Mouse (Mus musculus): Measurements from ENCODE around the gene Map1b. TPM values are rescaled to one million over a fixed set of nuclear protein-coding genes. Genes with fewer than 3 reads are reported as not detected.

Gene Map1b
- total RNA-seq, 2 experiments from 2014 or later = 8.4 to 9.5 TPM

GRCm38 (mm10) chr13:99414352-99414742 lies 102.0 kb downstream of the Map1b start:
- intact Hi-C loops (cut with DNase I) = no loop called here
- no peak for DNase-seq

DNA sequence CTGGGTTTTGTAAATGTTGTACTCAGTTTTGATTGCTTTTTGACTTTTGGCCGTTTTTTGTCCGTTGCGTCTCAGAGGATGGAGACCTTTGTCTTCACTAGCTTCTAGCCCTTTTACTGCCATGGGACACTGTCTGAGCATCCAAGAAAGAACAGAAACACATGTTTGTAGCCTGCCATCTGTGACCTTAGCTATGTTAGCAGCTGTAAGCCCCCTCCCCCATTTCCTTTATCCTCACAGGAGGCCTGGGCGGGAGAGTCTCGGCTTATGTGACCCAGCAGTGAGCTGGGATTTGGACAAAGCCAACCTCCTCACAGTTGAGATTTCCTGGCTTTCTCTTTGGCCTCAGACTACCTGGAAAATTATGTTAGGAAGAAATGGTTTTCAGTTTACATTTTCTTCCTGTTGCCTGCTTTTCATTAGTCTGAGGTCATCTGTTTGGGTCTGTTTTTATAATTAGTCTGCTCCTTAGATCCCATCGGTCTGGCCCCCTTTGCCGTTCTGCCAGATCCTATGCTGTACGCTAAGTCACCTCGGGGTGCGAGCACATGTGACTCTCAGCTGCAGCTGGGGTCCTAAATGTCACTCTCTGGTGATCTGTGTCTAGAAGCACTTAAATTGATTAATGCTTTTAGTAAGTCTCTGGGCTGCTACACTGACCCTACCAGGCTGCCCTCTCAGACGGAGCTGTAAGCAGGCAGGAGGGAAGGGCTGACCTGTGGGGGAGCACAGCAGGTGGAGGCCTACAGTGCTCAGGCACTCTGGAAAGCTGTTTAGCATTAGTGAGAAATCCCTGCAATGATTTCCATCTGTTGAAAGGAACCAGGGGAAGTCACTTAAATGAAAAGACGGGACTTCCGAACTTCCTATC lies 102.6 kb downstream of the Map1b start:
- intact Hi-C loops (cut with DNase I) = no loop called here

GRCm38 (mm10) chr13:99412477-99413080 lies 103.8 kb downstream of the Map1b start:
- intact Hi-C loops (cut with DNase I) = no loop called here

More for the DNA sequence above, 102.6 kb downstream of the Map1b start:
- no peak for DNase-seq

DNA sequence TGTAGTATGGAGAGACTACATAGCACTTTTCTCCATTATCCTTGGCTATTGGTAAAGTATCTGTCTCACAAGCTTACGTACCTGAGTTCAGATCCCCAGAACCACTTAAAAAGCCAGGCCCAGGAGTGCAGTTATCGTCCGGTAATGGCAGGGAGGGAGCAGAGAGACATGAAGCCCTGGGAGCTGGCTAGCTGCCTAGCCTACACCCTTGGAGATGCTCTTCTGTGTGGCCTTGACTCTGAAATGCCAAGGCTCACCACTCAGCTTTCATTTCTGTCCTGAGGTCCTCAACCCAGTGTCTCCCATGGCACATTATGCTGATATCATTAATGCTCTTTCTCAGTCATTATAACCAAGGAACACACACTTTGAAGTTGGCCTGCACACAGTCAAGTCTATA lies 104.6 kb downstream of the Map1b start:
- intact Hi-C loops (cut with DNase I) = no loop called here
- no peak for DNase-seq

More at GRCm38 (mm10) chr13:99412477-99413080, 103.8 kb downstream of the Map1b start:
- DNase-seq = peak in 1 of 2 experiments; percentile 33

DNA sequence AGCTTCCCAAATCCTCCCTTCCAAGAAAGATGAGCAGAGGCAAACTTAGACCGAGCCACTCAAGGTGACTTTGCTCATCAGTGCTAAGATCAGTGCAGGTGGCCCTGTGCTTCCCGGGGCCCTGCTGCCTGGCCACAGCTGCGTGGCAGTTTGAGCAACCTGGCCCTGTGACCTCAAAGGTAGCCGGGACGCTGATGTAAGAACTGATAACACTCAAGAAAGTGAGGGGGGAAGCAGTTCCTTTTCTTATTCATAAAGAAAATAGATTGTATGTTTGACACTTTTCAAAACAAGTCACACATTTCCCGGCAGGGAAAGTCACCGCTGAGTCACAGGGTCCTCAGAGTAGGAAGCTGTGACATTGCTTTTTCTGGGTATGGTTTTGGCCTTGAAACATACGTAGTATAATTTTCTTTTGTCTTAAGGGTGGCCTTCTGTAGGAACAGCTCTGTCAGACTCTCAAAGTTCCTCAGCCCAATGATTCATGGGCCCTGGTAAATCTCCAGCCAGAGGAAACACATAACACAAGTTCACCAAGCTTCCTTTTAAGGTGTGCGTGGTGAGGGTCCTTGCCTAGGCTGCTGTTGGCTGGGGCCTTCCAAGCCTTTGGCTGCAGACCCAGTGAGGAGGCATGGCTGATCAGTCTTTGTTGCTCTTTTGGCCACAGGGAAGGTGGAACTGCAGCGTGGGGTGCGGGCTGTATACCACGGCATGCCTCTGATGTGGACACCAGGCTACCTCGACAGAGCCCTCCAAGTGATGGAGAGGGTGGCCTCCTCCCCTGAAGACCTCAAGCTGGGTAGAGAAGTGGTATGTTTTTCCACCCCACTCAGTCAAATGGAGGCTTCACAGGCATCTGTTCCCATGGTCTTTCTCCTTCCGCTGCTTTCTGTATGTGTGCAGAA lies 105.5 kb downstream of the Map1b start:
- intact Hi-C loops (cut with DNase I) = no loop called here
- DNase-seq = no peak

DNA sequence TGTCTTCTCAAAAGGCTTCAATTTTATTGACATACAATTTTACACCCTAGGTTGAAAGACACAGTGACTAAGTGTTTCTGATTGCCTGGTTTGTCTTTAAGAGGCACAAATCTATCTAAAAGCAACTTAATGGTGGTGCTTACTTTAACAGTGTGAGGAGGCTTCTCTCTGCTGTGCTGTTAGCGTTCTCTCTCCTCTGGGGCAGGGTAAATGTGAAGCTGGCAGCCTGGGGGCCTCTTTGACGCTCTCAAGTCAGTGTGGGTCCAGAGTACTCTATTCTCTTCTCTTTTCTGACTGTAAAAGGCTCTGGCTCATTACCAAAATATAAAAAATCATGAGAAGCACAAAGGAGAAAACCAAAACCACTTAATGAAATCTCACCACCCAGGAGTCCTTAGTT lies 107.1 kb downstream of the Map1b start:
- no peak for DNase-seq
- intact Hi-C loops (cut with DNase I) = no loop called here

DNA sequence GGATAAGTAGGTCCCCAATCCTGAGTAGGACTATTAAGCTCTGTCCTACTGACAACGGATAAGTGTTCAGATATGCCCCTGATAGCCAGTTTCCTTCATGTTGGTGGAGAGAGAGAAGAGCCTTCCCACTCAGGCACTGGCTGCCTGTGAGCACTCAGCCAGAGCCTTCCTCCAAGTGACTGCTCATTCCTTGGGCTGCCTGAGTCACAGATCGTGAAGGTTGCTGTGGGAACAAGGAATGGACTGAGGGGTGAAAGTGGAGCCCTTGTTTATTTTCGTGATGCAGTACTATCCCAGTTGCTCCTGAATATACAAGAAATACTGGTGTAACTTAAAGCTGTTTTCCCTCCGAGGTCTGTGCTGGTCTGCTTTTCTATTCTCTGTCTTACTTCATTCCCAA lies 117.0 kb downstream of the Map1b start:
- DNase-seq = no peak
- intact Hi-C loops (cut with DNase I) = no loop called here

- peak in 1 of 2 experiments; percentile 41 for DNase-seq
These were observed 118.1 kb downstream of the Map1b start for GRCm38 (mm10) chr13:99398149-99398701.

DNA sequence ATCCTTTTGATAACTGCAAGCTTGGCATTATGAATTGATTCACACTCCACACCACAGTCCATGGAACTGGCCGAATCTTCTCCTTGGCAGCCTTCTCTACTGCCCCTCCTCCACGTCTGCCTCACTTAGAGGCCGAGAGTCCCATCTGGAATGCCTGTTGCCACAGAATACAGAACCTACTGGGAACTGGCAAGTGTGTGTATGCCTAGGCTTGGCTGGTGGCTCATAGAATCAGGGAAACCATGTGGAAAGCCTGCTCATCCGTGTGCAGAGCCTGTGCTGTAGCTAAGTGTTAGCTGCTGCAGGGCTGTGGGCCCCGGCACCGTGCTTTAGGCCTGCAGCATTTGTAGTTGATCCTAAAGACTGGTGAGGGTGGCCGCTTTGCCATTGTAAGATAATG lies 119.1 kb downstream of the Map1b start:
- no peak for DNase-seq
- intact Hi-C loops (cut with DNase I) = no loop called here

More at GRCm38 (mm10) chr13:99398149-99398701, 118.1 kb downstream of the Map1b start:
- intact Hi-C loops (cut with DNase I) = no loop called here

GRCm38 (mm10) chr13:99395531-99395930 lies 120.8 kb downstream of the Map1b start:
- DNase-seq = no peak
- intact Hi-C loops (cut with DNase I) = no loop called here

GRCm38 (mm10) chr13:99394694-99395093 lies 121.6 kb downstream of the Map1b start:
- no peak for DNase-seq

GRCm38 (mm10) chr13:99393128-99393527 lies 123.2 kb downstream of the Map1b start:
- intact Hi-C loops (cut with DNase I) = loop anchor here (5.0 kb wide), 1 partner anchor 94 kb away; no protein-coding TSS in a partner anchor
- DNase-seq = no peak

More at GRCm38 (mm10) chr13:99394694-99395093, 121.6 kb downstream of the Map1b start:
- intact Hi-C loops (cut with DNase I) = loop anchor here (5.0 kb wide), 1 partner anchor 93 kb away; no protein-coding TSS in a partner anchor

GRCm38 (mm10) chr13:99391417-99391816 lies 124.9 kb downstream of the Map1b start:
- intact Hi-C loops (cut with DNase I) = loop anchor here (5.0 kb wide), 1 partner anchor 96 kb away; no protein-coding TSS in a partner anchor
- peak; percentile 62 to 72 for DNase-seq

- no peak for DNase-seq
- intact Hi-C loops (cut with DNase I) = no loop called here
These were observed 128.2 kb downstream of the Map1b start for GRCm38 (mm10) chr13:99387901-99388811.

DNA sequence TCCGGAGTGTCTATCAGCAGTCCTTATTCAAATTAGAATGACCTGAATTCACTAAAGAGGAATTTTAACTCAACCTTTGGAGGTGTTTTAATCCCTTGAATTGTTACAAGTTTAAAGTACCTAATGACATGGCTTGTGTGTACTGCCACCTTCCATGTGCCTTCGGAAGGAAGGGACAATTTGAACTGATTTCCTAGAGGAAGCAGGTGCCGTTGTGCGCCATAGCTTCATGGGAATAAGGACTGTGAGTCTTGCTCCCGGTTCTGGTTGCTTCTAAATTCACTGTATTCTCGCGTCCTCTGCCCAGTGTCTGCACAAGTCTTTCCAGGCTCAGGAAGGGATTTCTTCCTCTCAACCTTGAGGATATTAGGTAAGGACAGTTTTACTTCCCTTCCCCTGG lies 130.0 kb downstream of the Map1b start:
- DNase-seq = no peak
- intact Hi-C loops (cut with DNase I) = no loop called here

DNA sequence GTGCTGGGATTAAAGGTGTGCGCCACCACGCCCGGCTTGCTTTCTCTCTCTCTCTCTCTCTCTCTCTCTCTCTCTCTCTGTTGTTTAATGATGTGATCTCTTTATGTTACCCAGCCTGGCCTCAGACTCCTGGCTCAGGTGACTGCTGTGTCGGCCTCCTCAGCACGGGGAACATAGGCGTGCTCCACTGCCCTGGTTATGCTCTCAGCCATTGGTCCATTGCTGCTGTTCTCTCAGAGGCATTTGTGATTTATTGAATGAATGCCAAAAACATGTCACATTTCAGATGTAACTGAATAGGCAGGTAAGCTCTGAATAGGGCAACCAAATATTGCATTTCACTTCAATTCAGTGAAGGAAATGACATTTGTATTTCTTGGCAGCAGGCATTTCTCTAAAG lies 130.4 kb downstream of the Map1b start:
- DNase-seq = no peak
- intact Hi-C loops (cut with DNase I) = no loop called here

- no peak for DNase-seq
- intact Hi-C loops (cut with DNase I) = no loop called here
These were observed 131.7 kb downstream of the Map1b start for GRCm38 (mm10) chr13:99384555-99385203.

DNA sequence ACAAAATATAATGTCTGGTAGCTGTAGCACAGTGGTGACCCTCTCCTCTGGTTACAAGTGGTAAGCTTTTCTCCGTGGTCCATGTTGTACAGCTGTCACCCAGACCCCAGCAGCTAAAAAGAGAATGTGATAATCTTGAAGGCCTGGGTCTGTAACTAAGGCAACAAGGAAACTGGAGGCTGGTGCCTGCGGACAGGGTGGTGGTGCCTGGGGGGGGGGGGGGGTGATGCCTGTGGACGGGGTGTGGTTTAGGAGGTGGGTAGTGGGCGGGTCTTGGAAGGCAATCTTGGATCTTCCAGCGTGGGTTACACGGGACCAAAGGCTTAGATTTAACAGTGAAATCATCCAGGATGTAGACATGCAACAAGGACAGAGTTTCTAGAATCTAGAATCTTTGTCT lies 134.0 kb downstream of the Map1b start:
- no peak for DNase-seq
- intact Hi-C loops (cut with DNase I) = no loop called here

DNA sequence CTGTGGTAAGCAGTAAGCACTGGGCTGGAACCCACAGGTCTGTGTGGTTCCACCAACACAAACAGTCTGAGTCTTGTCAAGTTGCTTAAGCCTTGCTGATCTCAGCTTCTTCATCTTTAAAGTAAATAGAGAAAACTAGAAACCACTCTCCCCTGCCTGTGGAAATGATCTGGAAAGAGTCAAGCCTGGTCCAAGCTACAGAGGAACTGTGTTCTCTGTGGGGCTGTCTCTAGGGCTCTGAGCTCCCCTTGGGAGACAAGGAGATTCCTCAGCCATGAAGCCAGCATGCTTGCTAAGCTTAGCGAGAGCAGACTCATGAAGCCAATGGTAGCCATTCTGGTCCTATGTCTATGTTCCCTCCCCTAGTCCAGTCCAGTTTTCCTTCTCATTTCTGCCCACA lies 138.1 kb downstream of the Map1b start:
- no peak for DNase-seq
- intact Hi-C loops (cut with DNase I) = no loop called here

All from gastrocnemius, postnatal 36 days (tissue).